Mouse (Mus musculus) kidney, adult 10 weeks (tissue): ENCODE results near the gene Gm3573. TPM values are rescaled to one million over a fixed set of nuclear protein-coding genes. Genes with fewer than 3 reads are reported as not detected.

ENCODE experiments used
- polyA plus RNA-seq: library from polyadenylated mRNA; stranded (reverse); fragments of 350-450 nt; fragmentation: Illumina TruSeq; extraction: RNeasy Lipid Tissue Mini Kit (QIAGEN cat#74804); gene quantifications from one replicate; pipeline ENCODE4 v1.2.3, GENCODE M21; 2014; ENCODE audit warnings: low read depth, low replicate concordance

Gene Gm3573
- polyA plus RNA-seq = not detected

DNA sequence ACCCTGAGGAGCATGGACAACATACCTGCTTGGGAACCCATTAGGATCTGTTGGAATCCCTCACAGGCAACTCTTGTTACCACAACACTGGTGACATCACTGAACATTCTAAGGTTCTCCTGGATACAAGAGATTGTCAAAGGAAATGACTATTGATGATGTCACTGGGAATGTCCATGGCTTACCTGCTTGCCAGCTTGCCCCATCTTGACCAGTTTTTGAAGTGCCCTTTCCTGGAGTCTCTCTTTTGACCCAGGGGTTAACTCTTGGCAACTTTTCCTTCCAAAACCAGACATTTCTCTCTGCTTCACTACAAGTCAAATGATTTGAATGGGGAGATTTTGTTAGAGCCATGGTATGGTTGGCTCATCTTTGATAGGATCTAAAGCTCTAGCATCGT is at the start of gene Gm3573:
Gene Gm3573 (minus strand): TSS at position 101 of the 400 bp plus-strand sequence.

DNA sequence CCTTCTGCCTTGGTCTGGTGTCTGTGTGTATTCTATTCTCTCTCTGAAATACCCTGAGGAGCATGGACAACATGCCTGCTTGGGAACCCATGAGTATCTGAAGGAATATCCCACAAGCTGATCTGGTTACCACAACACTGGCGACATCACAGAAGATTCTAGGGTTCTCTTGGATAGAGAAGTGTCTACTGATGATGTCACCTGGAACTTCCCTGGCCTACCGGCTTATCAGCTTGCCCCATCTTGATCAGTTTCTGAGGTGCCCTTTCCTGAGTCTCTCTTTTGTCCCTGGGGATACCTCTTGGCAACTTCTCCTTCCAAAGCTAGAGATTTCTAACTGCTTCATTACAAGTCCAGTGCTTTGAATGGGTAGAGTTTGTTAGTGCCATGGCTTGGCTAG is 28.1 kb downstream of the Gm3573 start, which contains the start of gene Gm17027:
Gene Gm17027 (minus strand): TSS at position 101 of the 400 bp plus-strand sequence.

Other genes with a start within 250 kb of the Gm3573 start
- gene 1700024B05Rik, start 246.8 kb downstream of the Gm3573 start, polyA plus RNA-seq = not detected
- gene Gm6401, start 222.9 kb downstream of the Gm3573 start, polyA plus RNA-seq = not detected
- gene Gm3543, start 207.5 kb downstream of the Gm3573 start, polyA plus RNA-seq = not detected
- not detected for gene Gm7951, start 73.4 kb downstream of the Gm3573 start, polyA plus RNA-seq
- not detected for gene Gm17027, start 28.2 kb downstream of the Gm3573 start, polyA plus RNA-seq
- not detected for gene Gm17026, start 69.3 kb upstream of the Gm3573 start, polyA plus RNA-seq
- gene Gm9611, start 106.6 kb upstream of the Gm3573 start, polyA plus RNA-seq = not detected
- gene Gm7995, start 119.4 kb upstream of the Gm3573 start, polyA plus RNA-seq = not detected
- gene Gm8005, start 248.9 kb upstream of the Gm3573 start, polyA plus RNA-seq = not detected